Mouse (Mus musculus): ENCODE measurements at regions not wholly inside any gene's neighbourhood (a gene's known extent, or its start where the extent isn't known, plus 50 kb on each side); places are given as distances from the start of the nearest gene placed in this dataset.

DNA sequence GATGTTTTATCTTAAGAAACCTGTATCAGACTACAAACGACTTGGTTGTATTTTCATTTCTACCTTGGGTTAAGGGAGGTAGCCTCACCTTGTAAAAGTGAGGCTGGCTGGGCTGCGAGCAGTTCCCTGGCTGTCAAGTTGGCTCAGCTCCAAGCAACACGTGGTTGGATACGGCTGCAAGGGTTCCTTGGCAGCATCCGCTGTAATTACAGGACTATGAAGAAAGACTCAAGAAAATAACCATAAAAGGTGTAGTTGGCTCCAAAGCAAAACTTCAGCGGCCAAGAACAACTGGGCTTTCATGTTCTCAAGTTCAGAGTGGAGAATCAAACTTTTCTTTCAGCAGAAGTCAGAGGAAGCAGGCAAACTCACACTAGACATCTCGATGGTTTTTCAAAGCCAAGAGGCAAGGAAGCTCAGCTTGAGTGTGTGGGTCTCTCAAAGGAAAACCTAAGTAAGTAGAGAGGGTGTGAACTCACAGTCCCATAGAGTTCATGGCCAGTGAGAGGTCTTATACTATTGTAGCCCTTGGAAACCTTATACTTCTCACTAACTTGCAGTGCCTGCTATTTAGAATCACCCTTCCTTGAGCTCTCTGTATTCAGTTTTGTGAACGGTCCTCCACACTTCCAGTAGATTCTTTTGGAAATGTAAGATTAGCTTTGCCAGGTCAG, 676.1 kb downstream of the Egfem1 start:
- intact Hi-C loops (cut with DNase I): no loop called here
- peak; percentile 3 for DNase-seq (ENCODE audit: low spot score)
